ENCODE assay signal across 9 mouse cellular contexts in the genomic region with DNA sequence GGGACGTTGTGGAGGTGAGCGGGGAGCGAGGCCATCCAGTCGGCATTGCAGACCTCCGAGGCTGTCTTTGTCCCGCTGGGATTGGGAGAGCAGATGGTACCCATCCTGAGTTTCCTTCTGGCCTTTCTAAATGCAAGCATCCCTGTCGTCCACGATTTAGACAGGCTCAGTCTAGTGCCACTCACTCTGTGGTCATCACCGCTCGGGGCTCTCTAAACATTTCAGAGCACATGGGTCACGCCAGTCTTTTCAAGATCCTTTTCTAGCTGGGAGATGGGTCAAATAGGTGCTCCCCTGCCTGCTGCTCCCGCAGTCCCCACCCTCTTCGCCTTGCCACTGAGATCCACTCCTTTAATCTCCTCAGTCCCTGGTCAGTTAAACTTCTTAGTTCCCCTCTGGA. TPM values are rescaled to one million over a fixed set of nuclear protein-coding genes. Genes with fewer than 3 reads are reported as not detected.
DNase-seq lines count a peak whose midpoint lies in the region; ATAC-seq and TF ChIP-seq lines count a peak whose summit lies in the region.
"Had no signal": no experiment of that assay in that cellular context is flagged by ENCODE, and none has a peak within 500 bp of the region (broad histone marks: within the 10 kb centered on the region; RNA-seq: fewer than 3 reads in every experiment).

No protein-coding gene starts in this region.

- peak; percentile 14; the same call in 1 of the 2 replicates for ATAC-seq in hindbrain, embryonic 15.5 days (ENCODE audit: low FRiP score, low read depth)
- ATAC-seq in midbrain, postnatal 0 days (ENCODE audit: low FRiP score) = peak; percentile 60

- H3K36me3 ChIP-seq in heart, adult 2 months (ENCODE audit: control insufficient read depth, insufficient read depth, low read length) = no peaks in the 10 kb centered on the region
- H3K36me3 ChIP-seq in hindbrain, embryonic 15.5 days = no peaks in the 10 kb centered on the region
- H3K36me3 ChIP-seq in midbrain, postnatal 0 days (ENCODE audit: insufficient read depth, low read length) = no peaks in the 10 kb centered on the region

- peaks cover 2% of the 10 kb centered on the region for H3K4me1 ChIP-seq in heart, adult 2 months (ENCODE audit: control insufficient read depth, insufficient read depth, low read length)
- peaks cover 24% of the 10 kb centered on the region for H3K4me1 ChIP-seq in hindbrain, embryonic 15.5 days (replicated peaks)
- H3K4me1 ChIP-seq in midbrain, postnatal 0 days (ENCODE audit: insufficient read depth, low read length) = no peaks in the 10 kb centered on the region; the same call in 1 of the 2 replicates

- TF ChIP-seq CTCF in heart, adult 2 months (IDR thresholded peaks at IDR 0.05) = no peak
- no peak for TF ChIP-seq CTCF in midbrain, postnatal 0 days (IDR thresholded peaks at IDR 0.05)

- H3K79me2 ChIP-seq in heart, adult 2 months (replicated peaks; ENCODE audit: control insufficient read depth, insufficient read depth, low read length) = no peaks in the 10 kb centered on the region

- H3K27me3 ChIP-seq in heart, adult 2 months (ENCODE audit: control insufficient read depth, insufficient read depth, low read length) = no peaks in the 10 kb centered on the region
- no peaks in the 10 kb centered on the region for H3K27me3 ChIP-seq in hindbrain, embryonic 15.5 days
- H3K27me3 ChIP-seq in midbrain, postnatal 0 days (ENCODE audit: insufficient read depth, low read length) = no peaks in the 10 kb centered on the region
- H3K27me3 ChIP-seq: CH12.LX had no signal

- no peak for DNase-seq in heart, adult 2 months
- DNase-seq in heart, postnatal 10 days = no peak
- peak; percentile 58 for DNase-seq in 3T3-L1 (ENCODE audit: low read depth, low spot score)
- peak; percentile 73 for DNase-seq in cerebellum, postnatal 14 days
- DNase-seq in midbrain, postnatal 0 days (ENCODE audit: low spot score) = peak; percentile 49
- no peak for DNase-seq in testis, postnatal 10 days (ENCODE audit: low spot score)
- DNase-seq in adrenal gland, postnatal 10 days = no peak

- H3K9me3 ChIP-seq in hindbrain, embryonic 15.5 days = no peaks in the 10 kb centered on the region
- no peaks in the 10 kb centered on the region for H3K9me3 ChIP-seq in midbrain, postnatal 0 days (ENCODE audit: low read length)

- peak overlapping the region; percentile 74 for H3K4me2 ChIP-seq in hindbrain, embryonic 15.5 days
- H3K4me2 ChIP-seq in midbrain, postnatal 0 days (ENCODE audit: low read depth, low read length, poor library complexity, severe bottlenecking) = peak overlapping the region; percentile 62

- H3K9ac ChIP-seq in heart, adult 2 months (ENCODE audit: low read depth, low read length) = peak overlapping the region; percentile 63
- H3K9ac ChIP-seq in hindbrain, embryonic 15.5 days = peak overlapping the region; percentile 59
- H3K9ac ChIP-seq in midbrain, postnatal 0 days (replicated peaks; ENCODE audit: low read length, poor library complexity, severe bottlenecking) = peak overlapping the region; percentile 50

- TF ChIP-seq EP300 in heart, adult 2 months (IDR thresholded peaks at IDR 0.05; ENCODE audit: insufficient read depth, low read depth, low read length) = no peak

- TF ChIP-seq POLR2A in heart, adult 2 months (IDR thresholded peaks at IDR 0.05; ENCODE audit: insufficient read depth, low read depth, low read length) = no peak

- no peak overlapping the region for H3K27ac ChIP-seq in heart, adult 2 months
- peak overlapping the region; percentile 77 for H3K27ac ChIP-seq in hindbrain, embryonic 15.5 days (replicated peaks)
- peak overlapping the region; percentile 59 for H3K27ac ChIP-seq in midbrain, postnatal 0 days (ENCODE audit: low read depth, low read length)

- intact Hi-C loops in heart, adult 2 months (cut with DNase I) = no loop called here
- intact Hi-C loops in heart, postnatal 10 days (cut with DNase I) = no loop called here

- H3K4me3 ChIP-seq in heart, adult 2 months = peak overlapping the region; percentile 75
- H3K4me3 ChIP-seq in hindbrain, embryonic 15.5 days = peak overlapping the region; percentile 75
- peak overlapping the region; percentile 71 for H3K4me3 ChIP-seq in midbrain, postnatal 0 days (ENCODE audit: low read depth, low read length)

- WGBS in heart, adult 2 months = 3% methylated on average over 13 of the region's 13 CpGs
- 0% methylated on average over 13 of the region's 13 CpGs for WGBS in hindbrain, embryonic 15.5 days
- 0% methylated on average over 13 of the region's 13 CpGs for WGBS in midbrain, postnatal 0 days

RNA-seq across cellular contexts. Expression of gene Plcxd2, which starts 0.3 kb away (rescaled TPM):
- under 1 TPM; 0.10 to 0.18 TPM for total RNA-seq in heart, adult 2 months (2021)
- 0.18 and 0.26 TPM in 2 replicates for polyA plus RNA-seq in heart, adult 2 months (2012; rRNA removed)
- under 1 TPM; 0.19 to 0.27 TPM for total RNA-seq in heart, postnatal 10 days (2021)
- polyA plus RNA-seq in hindbrain, embryonic 15.5 days (2015; fragmentation: Nextera tagmentation; extraction: Ambion mirVana) = 15.0 and 15.2 TPM in 2 replicates
- total RNA-seq in midbrain, postnatal 0 days (2014; rRNA removed) = 40.5 and 41.5 TPM in 2 replicates
- polyA plus RNA-seq in midbrain, postnatal 0 days (2015; fragmentation: Nextera tagmentation; extraction: Ambion mirVana) = 12.9 and 13.3 TPM in 2 replicates
- 1 to 10 TPM; 2.5 to 2.7 TPM for total RNA-seq in adrenal gland, postnatal 10 days (2021)
- total RNA-seq: CH12.LX had no signal

RNA-seq across cellular contexts. Expression of gene Phldb2, which starts 56.3 kb away (rescaled TPM):
- total RNA-seq in heart, adult 2 months (2021) = 10 to 100 TPM; 10.9 to 13.0 TPM
- 3.6 and 6.9 TPM in 2 replicates for polyA plus RNA-seq in heart, adult 2 months (2012; rRNA removed)
- 10 to 100 TPM; 39.9 to 61.7 TPM for total RNA-seq in heart, postnatal 10 days (2021)
- 7.2 and 9.2 TPM in 2 replicates for polyA plus RNA-seq in hindbrain, embryonic 15.5 days (2015; fragmentation: Nextera tagmentation; extraction: Ambion mirVana)
- total RNA-seq in midbrain, postnatal 0 days (2014; rRNA removed) = 4.5 and 9.4 TPM in 2 replicates
- 4.2 and 4.8 TPM in 2 replicates for polyA plus RNA-seq in midbrain, postnatal 0 days (2015; fragmentation: Nextera tagmentation; extraction: Ambion mirVana)
- total RNA-seq in adrenal gland, postnatal 10 days (2021) = 10 to 100 TPM; 34.3 to 46.2 TPM
- total RNA-seq: CH12.LX had no signal

Comparison
In these comparisons a context has a peak if more than half of its experiments do, and no peak if none do; other contexts are left out.
1. DNase-seq: peak in 3T3-L1 (single experiment), cerebellum, postnatal 14 days (2 of 2) and midbrain, postnatal 0 days (single experiment); none in heart, adult 2 months (0 of 2), heart, postnatal 10 days (0 of 2), testis, postnatal 10 days (single experiment) and adrenal gland, postnatal 10 days (single experiment).
2. RNA of gene Plcxd2, which starts 0.3 kb away (total RNA-seq): 40.5 to 41.5 TPM in midbrain, postnatal 0 days; 2.5 to 2.7 TPM in adrenal gland, postnatal 10 days, 0.19 to 0.27 TPM in heart, postnatal 10 days and 0.10 to 0.18 TPM in heart, adult 2 months; every median in the first group is over 10 times any median in the second.
3. Peak in every context shown above with its lines, with median percentiles within 50 percentile points of each other: H3K4me3 ChIP-seq and H3K9ac ChIP-seq.